Mouse (Mus musculus) forebrain, embryonic 14.5 days (tissue): ENCODE data around the gene Cryba4. TPM values are rescaled to one million over a fixed set of nuclear protein-coding genes. Genes with fewer than 3 reads are reported as not detected.

Experiments
- ATAC-seq: fragments of 200-750 bp; cut with Nextera tagmentation; 2 replicates; pipeline ENCODE4 v1.8.0; 2017; ENCODE audit warnings: mild to moderate bottlenecking, moderate library complexity
- DNase-seq: peaks from one replicate; pipeline ENCODE4 v3.0.0-alpha.2; 2015; ENCODE audit warnings: low spot score
- H3K27ac ChIP-seq: fragments of 300-500 bp; sonication (generic); 2 replicates; pipeline ENCODE4 v1.5.1; 2014; ENCODE audit warnings: low read depth, mild to moderate bottlenecking, control low read depth, low read length, moderate library complexity
- H3K27me3 ChIP-seq: fragments of 300-500 bp; sonication (generic); replicated peaks from 2 replicates; pipeline ENCODE4 v1.6.1; 2014; ENCODE audit warnings: low read length, control low read depth, mixed read lengths; ENCODE audit not compliant: control insufficient read depth, insufficient read depth
- H3K36me3 ChIP-seq: fragments of 300-500 bp; sonication (generic); 2 replicates; pipeline ENCODE4 v1.6.1; 2014; ENCODE audit warnings: low read length, control low read depth; ENCODE audit not compliant: control insufficient read depth, insufficient read depth
- H3K4me1 ChIP-seq: fragments of 300-500 bp; sonication (generic); 2 replicates; pipeline ENCODE4 v1.6.1; 2014; ENCODE audit warnings: antibody characterized with exemption, low read length, control low read depth; ENCODE audit not compliant: control insufficient read depth, insufficient read depth
- H3K4me2 ChIP-seq: fragments of 300-500 bp; sonication (generic); 2 replicates; pipeline ENCODE4 v1.6.1; 2014; ENCODE audit warnings: mild to moderate bottlenecking, control low read depth, low read length
- H3K4me3 ChIP-seq: fragments of 300-500 bp; sonication (generic); 2 replicates; pipeline ENCODE4 v1.5.1; 2014; ENCODE audit warnings: low read depth, low read length, control low read depth
- H3K9ac ChIP-seq: fragments of 300-500 bp; sonication (generic); 2 replicates; pipeline ENCODE4 v1.6.1; 2014; ENCODE audit warnings: mild to moderate bottlenecking, low read length, control low read depth, moderate library complexity
- H3K9me3 ChIP-seq: fragments of 300-500 bp; sonication (generic); replicated peaks from 2 replicates; pipeline ENCODE4 v1.6.1; 2016; ENCODE audit warnings: low read length, control low read depth, mixed read lengths; ENCODE audit not compliant: control insufficient read depth
- WGBS: fragments of 180-500 bp; shearing (Covaris S2); extraction: QIAGEN DNeasy Blood & Tissue Kit; methylation state at CpG from one replicate; pipeline ENCODE4 v1.1.7; 2014; 5-methylcytosine and 5-hydroxymethylcytosine counted together
- polyA plus RNA-seq: library from polyadenylated mRNA; unstranded; fragments of >200 nt; fragmentation: Nextera tagmentation; extraction: Ambion mirVana; gene quantifications from 2 replicates; pipeline ENCODE4 v1.2.1, GENCODE M21; 2014

The Cryba4 gene
- polyA plus RNA-seq, 1 experiment from 2014 or later: 2.2 TPM

DNA sequence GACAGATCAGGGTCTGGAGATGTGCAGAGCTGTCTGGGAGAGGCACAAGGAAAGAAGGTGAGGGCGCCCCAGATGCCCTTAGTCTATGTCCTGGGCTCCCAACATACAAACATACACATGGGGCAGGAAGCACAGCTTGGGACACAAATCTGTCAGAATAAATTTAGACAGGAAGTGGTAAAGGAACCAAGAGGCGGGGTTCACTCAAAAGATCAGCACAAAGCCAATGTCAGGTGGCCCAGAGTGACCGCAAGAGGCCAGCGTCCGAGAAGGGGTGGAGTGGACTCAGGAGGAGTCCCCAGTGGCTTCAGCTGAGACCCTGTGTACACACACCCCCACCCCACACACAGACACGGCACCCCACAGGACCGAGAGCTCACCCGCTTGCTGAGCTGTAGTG is 32.1 kb downstream of the Cryba4 start:
- 88% methylated on average over 8 of the region's 8 CpGs for WGBS
- Histone ChIP-seq H3K27me3 (no peaks in the 10 kb centered on the region), H3K9me3 (no peaks in the 10 kb centered on the region), H3K9ac (no peak overlapping the region), H3K4me2 (no peak overlapping the region), H3K4me3 (no peak overlapping the region), H3K27ac (no peak overlapping the region; the same call in 1 of the 2 replicates), H3K4me1 (peaks cover 21% of the 10 kb centered on the region), H3K36me3 (peaks cover 69% of the 10 kb centered on the region)
- DNase-seq (no peak), ATAC-seq (no peak)

- no peak overlapping the region for H3K4me2 ChIP-seq
- peaks cover 17% of the 10 kb centered on the region for H3K4me1 ChIP-seq
- H3K36me3 ChIP-seq: peaks cover 63% of the 10 kb centered on the region
- H3K9ac ChIP-seq: no peak overlapping the region
- DNase-seq (no peak), ATAC-seq (no peak)
- 33% methylated on average over 1 of the region's 1 CpGs for WGBS
- H3K9me3 ChIP-seq: no peaks in the 10 kb centered on the region
- H3K4me3 ChIP-seq: no peak overlapping the region
- H3K27me3 ChIP-seq: no peaks in the 10 kb centered on the region
- no peak overlapping the region for H3K27ac ChIP-seq
Observed at GRCm38 (mm10) chr5:112219398-112219797, 32.9 kb downstream of the Cryba4 start.

DNA sequence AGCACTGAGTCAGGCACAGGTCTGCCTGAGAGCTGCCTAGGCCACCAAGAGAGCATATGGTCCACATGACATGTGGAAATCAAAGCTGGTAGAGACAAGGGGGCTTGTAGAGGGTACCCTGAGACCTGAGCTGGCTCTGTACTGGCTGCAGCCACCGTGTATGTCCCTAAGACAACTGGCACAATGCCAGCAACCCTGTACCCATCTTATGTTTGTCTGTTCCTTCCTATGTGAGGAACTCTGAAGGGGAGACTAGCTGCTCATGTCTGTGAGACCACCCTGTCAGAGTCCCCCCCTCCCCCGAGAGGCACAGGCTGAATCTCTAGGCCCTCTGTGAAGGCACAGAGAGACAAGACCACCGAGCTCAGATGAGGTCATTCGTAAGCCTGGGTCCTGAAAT is 33.6 kb downstream of the Cryba4 start:
- 54% methylated on average over 4 of the region's 4 CpGs for whole genome bisulfite sequencing
- Histone ChIP-seq H3K4me2 (no peak overlapping the region), H3K27ac (0 out of 2 replicates have a peak overlapping the region, but pooled peaks have one; percentile 14), H3K9me3 (no peaks in the 10 kb centered on the region), H3K4me3 (no peak overlapping the region), H3K36me3 (peaks cover 56% of the 10 kb centered on the region), H3K9ac (no peak overlapping the region), H3K4me1 (peaks cover 23% of the 10 kb centered on the region), H3K27me3 (no peaks in the 10 kb centered on the region)
- no peak for ATAC-seq
- DNase-seq: no peak

DNA sequence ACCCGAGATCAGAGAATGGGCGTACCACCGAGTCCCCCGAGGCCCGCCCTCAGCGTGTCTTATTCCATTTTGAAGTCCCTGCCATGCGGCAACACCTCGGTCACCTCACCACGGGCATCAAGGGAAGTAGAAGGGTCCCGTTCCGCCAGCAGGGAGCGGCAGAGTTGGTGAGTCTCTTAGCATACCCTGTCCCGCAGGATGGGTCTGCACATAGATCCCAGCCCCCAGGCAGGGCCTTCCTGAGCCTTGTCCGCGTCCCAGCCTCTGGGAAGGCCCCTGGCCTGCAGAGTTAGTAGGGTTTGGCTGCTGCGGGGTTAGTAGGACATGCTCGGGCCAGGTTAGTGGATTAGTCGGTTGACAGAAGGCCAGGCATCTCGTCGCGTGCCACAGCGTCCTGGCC is 35.3 kb downstream of the Cryba4 start:
- Histone ChIP-seq H3K4me3 (no peak overlapping the region), H3K4me1 (peaks cover 32% of the 10 kb centered on the region), H3K27ac (no peak overlapping the region; the same call in 1 of the 2 replicates), H3K27me3 (no peaks in the 10 kb centered on the region), H3K36me3 (peaks cover 41% of the 10 kb centered on the region), H3K9me3 (no peaks in the 10 kb centered on the region), H3K9ac (no peak overlapping the region), H3K4me2 (no peak overlapping the region)
- WGBS: 47% methylated on average over 22 of the region's 22 CpGs
- no peak for ATAC-seq
- DNase-seq: no peak

GRCm38 (mm10) chr5:112216335-112216734 is 36.0 kb downstream of the Cryba4 start:
- Histone ChIP-seq H3K9me3 (no peaks in the 10 kb centered on the region), H3K9ac (no peak overlapping the region), H3K36me3 (peaks cover 34% of the 10 kb centered on the region), H3K4me1 (peaks cover 32% of the 10 kb centered on the region), H3K27ac (peak overlapping the region; percentile 36; the same call in 1 of the 2 replicates), H3K4me2 (no peak overlapping the region), H3K27me3 (no peaks in the 10 kb centered on the region), H3K4me3 (no peak overlapping the region)
- ATAC-seq (no peak), DNase-seq (no peak)
- WGBS: 58% methylated on average over 7 of the region's 7 CpGs

- Histone ChIP-seq H3K4me3 (no peak overlapping the region), H3K27me3 (no peaks in the 10 kb centered on the region), H3K9ac (peak overlapping the region; percentile 26; the same call in 1 of the 2 replicates), H3K4me2 (peak overlapping the region; percentile 23; the same call in 1 of the 2 replicates), H3K4me1 (peaks cover 32% of the 10 kb centered on the region), H3K36me3 (peaks cover 29% of the 10 kb centered on the region), H3K27ac (peak overlapping the region; percentile 70), H3K9me3 (no peaks in the 10 kb centered on the region)
- 19% methylated on average over 9 of the region's 9 CpGs for WGBS
- ATAC-seq (no peak), DNase-seq (peak; percentile 46)
Observed at GRCm38 (mm10) chr5:112215801-112216251, 36.5 kb downstream of the Cryba4 start.

- Histone ChIP-seq H3K4me1 (peaks cover 32% of the 10 kb centered on the region), H3K27ac (peak overlapping the region; percentile 70), H3K4me2 (peak overlapping the region; percentile 23; the same call in 1 of the 2 replicates), H3K36me3 (peaks cover 24% of the 10 kb centered on the region), H3K27me3 (no peaks in the 10 kb centered on the region), H3K4me3 (no peak overlapping the region), H3K9ac (peak overlapping the region; percentile 26; the same call in 1 of the 2 replicates), H3K9me3 (no peaks in the 10 kb centered on the region)
- peak; percentile 21 for ATAC-seq
- 6% methylated on average over 12 of the region's 12 CpGs for whole genome bisulfite sequencing
- peak; percentile 63 for DNase-seq
Observed at GRCm38 (mm10) chr5:112215291-112215751, 37.0 kb downstream of the Cryba4 start.

DNA sequence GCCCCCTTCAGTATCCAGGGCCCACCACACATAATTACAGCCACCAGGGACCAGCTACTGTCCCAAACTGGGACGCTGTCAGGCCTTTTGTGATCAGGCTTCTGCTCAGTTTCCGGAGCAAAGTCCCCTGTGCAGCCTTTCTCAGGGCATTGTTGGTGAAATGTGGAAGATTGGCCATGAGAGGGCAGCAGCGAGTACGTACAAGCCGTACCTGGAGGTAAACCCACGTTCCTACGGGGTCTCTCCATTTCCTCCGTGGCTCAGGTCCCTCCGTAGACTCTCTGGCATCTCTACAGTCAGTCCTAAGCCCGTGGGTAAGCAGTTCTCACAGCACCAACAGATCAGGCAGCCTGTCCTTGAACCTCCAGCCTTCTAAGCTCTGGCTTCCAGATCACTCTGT is 37.9 kb downstream of the Cryba4 start:
- Histone ChIP-seq H3K27me3 (no peaks in the 10 kb centered on the region), H3K9ac (peak overlapping the region; percentile 40; the same call in 1 of the 2 replicates), H3K36me3 (peaks cover 15% of the 10 kb centered on the region), H3K27ac (peak overlapping the region; percentile 81), H3K4me3 (no peak overlapping the region), H3K4me1 (peaks cover 32% of the 10 kb centered on the region), H3K9me3 (no peaks in the 10 kb centered on the region), H3K4me2 (peak overlapping the region; percentile 28; the same call in 1 of the 2 replicates)
- ATAC-seq (peak; percentile 45), DNase-seq (peak; percentile 92)
- WGBS: under 1% methylated on average over 10 of the region's 10 CpGs
